Mouse (Mus musculus) lung, postnatal 0 days (tissue): ENCODE measurements around the gene Cmss1. TPM values are rescaled to one million over a fixed set of nuclear protein-coding genes. Genes with fewer than 3 reads are reported as not detected.
A peak's percentile ranks its signal among the peaks of the same experiment; 100 is the strongest.

Experiments used
- ATAC-seq: fragments of 200-750 bp; cut with Nextera tagmentation; 2 replicates; pipeline ENCODE4 v1.8.0; 2017; ENCODE audit warnings: moderate library complexity
- DNase-seq: peaks from one replicate; pipeline ENCODE4 v3.0.0-alpha.2; 2016; ENCODE audit warnings: low spot score
- H3K27ac ChIP-seq: fragments of 300-500 bp; sonication (generic); 2 replicates; pipeline ENCODE4 v1.5.1; 2014; ENCODE audit warnings: antibody characterized with exemption, mild to moderate bottlenecking, low read length, mixed read lengths
- H3K27me3 ChIP-seq: fragments of 300-500 bp; sonication (generic); replicated peaks from 2 replicates; pipeline ENCODE4 v1.6.1; 2014; ENCODE audit warnings: low read length, mixed read lengths; ENCODE audit not compliant: insufficient read depth
- H3K36me3 ChIP-seq: fragments of 300-500 bp; sonication (generic); 2 replicates; pipeline ENCODE4 v1.6.1; 2014; ENCODE audit warnings: low read length, mixed read lengths; ENCODE audit not compliant: insufficient read depth
- H3K4me1 ChIP-seq: fragments of 300-500 bp; sonication (generic); 2 replicates; pipeline ENCODE4 v1.6.1; 2014; ENCODE audit warnings: antibody characterized with exemption, low read depth, low read length, mixed read lengths; ENCODE audit not compliant: insufficient read depth
- H3K4me2 ChIP-seq: fragments of 300-500 bp; sonication (generic); replicated peaks from 2 replicates; pipeline ENCODE4 v1.6.1; 2014; ENCODE audit warnings: low read depth, mild to moderate bottlenecking, low read length, moderate library complexity, mixed read lengths
- H3K4me3 ChIP-seq: fragments of 300-500 bp; sonication (generic); 2 replicates; pipeline ENCODE4 v1.5.1; 2014; ENCODE audit warnings: low read depth, low read length
- H3K9ac ChIP-seq: fragments of 300-500 bp; sonication (generic); replicated peaks from 2 replicates; pipeline ENCODE4 v1.6.1; 2014; ENCODE audit warnings: low read depth, mild to moderate bottlenecking
- H3K9me3 ChIP-seq: fragments of 300-500 bp; sonication (generic); 2 replicates; pipeline ENCODE4 v1.6.1; 2016; ENCODE audit warnings: low read length, mixed read lengths
- CTCF ChIP-seq: IDR thresholded peaks from 2 replicates; pipeline ENCODE4 v1.5.1; 2016; ENCODE audit warnings: antibody characterized with exemption, mild to moderate bottlenecking
- EP300 ChIP-seq: IDR thresholded peaks from 2 replicates; pipeline ENCODE4 v1.6.1; 2016; ENCODE audit warnings: antibody characterized with exemption, mild to moderate bottlenecking, control low read depth
- WGBS: fragments of 180-500 bp; shearing (Covaris S2); extraction: QIAGEN DNeasy Blood & Tissue Kit; methylation state at CpG from one replicate; pipeline ENCODE4 v1.1.7; 2014; 5-methylcytosine and 5-hydroxymethylcytosine counted together
- polyA plus RNA-seq: library from polyadenylated mRNA; unstranded; fragments of >200 nt; fragmentation: Nextera tagmentation; extraction: Ambion mirVana; gene quantifications from 2 replicates; pipeline ENCODE4 v1.2.1, GENCODE M21; 2015

Gene Cmss1
- polyA plus RNA-seq, 1 experiment from 2014 or later = 23.1 TPM

GRCm38 (mm10) chr16:57502230-57502629 lies 104.4 kb downstream of the Cmss1 start:
- Histone ChIP-seq H3K4me2 (no peak overlapping the region), H3K36me3 (no peaks in the 10 kb centered on the region), H3K4me1 (no peaks in the 10 kb centered on the region), H3K27ac (no peak overlapping the region), H3K9ac (no peak overlapping the region), H3K9me3 (no peaks in the 10 kb centered on the region), H3K4me3 (no peak overlapping the region), H3K27me3 (no peaks in the 10 kb centered on the region)
- DNase-seq = peak; percentile 56
- TF ChIP-seq EP300 (peak; percentile 24), CTCF (no peak)
- 63% methylated on average over 2 of the region's 2 CpGs for WGBS
- ATAC-seq = no peak

GRCm38 (mm10) chr16:57500851-57501250 lies 105.8 kb downstream of the Cmss1 start:
- no peak overlapping the region for H3K4me2 ChIP-seq
- no peak overlapping the region for H3K27ac ChIP-seq
- H3K9ac ChIP-seq = no peak overlapping the region
- no peak overlapping the region for H3K4me3 ChIP-seq
- DNase-seq = no peak
- H3K36me3 ChIP-seq = no peaks in the 10 kb centered on the region
- no peaks in the 10 kb centered on the region for H3K27me3 ChIP-seq
- H3K9me3 ChIP-seq = no peaks in the 10 kb centered on the region
- 58% methylated on average over 3 of the region's 3 CpGs for WGBS
- no peak for ATAC-seq
- TF ChIP-seq CTCF (no peak), EP300 (no peak)
- no peaks in the 10 kb centered on the region for H3K4me1 ChIP-seq

- Histone ChIP-seq H3K4me3 (no peak overlapping the region), H3K4me2 (no peak overlapping the region), H3K27me3 (no peaks in the 10 kb centered on the region), H3K27ac (no peak overlapping the region), H3K36me3 (no peaks in the 10 kb centered on the region), H3K4me1 (no peaks in the 10 kb centered on the region), H3K9ac (no peak overlapping the region), H3K9me3 (no peaks in the 10 kb centered on the region)
- ATAC-seq (peak; percentile 33), DNase-seq (no peak)
- TF ChIP-seq CTCF (no peak), EP300 (no peak)
- 50% methylated on average over 10 of the region's 10 CpGs for WGBS
Observed at GRCm38 (mm10) chr16:57496437-57497173, 110.1 kb downstream of the Cmss1 start.

- ATAC-seq = no peak
- Histone ChIP-seq H3K27ac (no peak overlapping the region), H3K27me3 (no peaks in the 10 kb centered on the region), H3K4me2 (0 out of 2 replicates have a peak overlapping the region, but pooled peaks have one; percentile 3), H3K9me3 (no peaks in the 10 kb centered on the region), H3K4me3 (no peak overlapping the region), H3K36me3 (no peaks in the 10 kb centered on the region), H3K4me1 (no peaks in the 10 kb centered on the region), H3K9ac (no peak overlapping the region)
- TF ChIP-seq CTCF = no peak
- peak; percentile 10; the same call in 1 of the 2 replicates for TF ChIP-seq EP300
- 51% methylated on average over 10 of the region's 10 CpGs for WGBS
- DNase-seq = no peak
Observed at GRCm38 (mm10) chr16:57495476-57496203, 111.0 kb downstream of the Cmss1 start.

GRCm38 (mm10) chr16:57491853-57492252 lies 114.8 kb downstream of the Cmss1 start:
- Histone ChIP-seq H3K4me2 (no peak overlapping the region), H3K36me3 (no peaks in the 10 kb centered on the region), H3K27ac (no peak overlapping the region), H3K27me3 (no peaks in the 10 kb centered on the region), H3K9me3 (no peaks in the 10 kb centered on the region), H3K9ac (no peak overlapping the region), H3K4me1 (no peaks in the 10 kb centered on the region), H3K4me3 (no peak overlapping the region)
- no peak for TF ChIP-seq CTCF
- TF ChIP-seq EP300 = no peak
- ATAC-seq = no peak
- DNase-seq = no peak
- WGBS = 78% methylated on average over 4 of the region's 4 CpGs

GRCm38 (mm10) chr16:57490691-57491090 lies 116.0 kb downstream of the Cmss1 start:
- no peak for TF ChIP-seq CTCF
- TF ChIP-seq EP300 = no peak
- Histone ChIP-seq H3K27ac (no peak overlapping the region), H3K36me3 (no peaks in the 10 kb centered on the region), H3K4me3 (no peak overlapping the region), H3K4me1 (no peaks in the 10 kb centered on the region), H3K4me2 (no peak overlapping the region), H3K27me3 (no peaks in the 10 kb centered on the region), H3K9ac (no peak overlapping the region), H3K9me3 (no peaks in the 10 kb centered on the region)
- WGBS = 93% methylated on average over 8 of the region's 8 CpGs
- no peak for ATAC-seq
- no peak for DNase-seq
